Mouse (Mus musculus) forebrain, embryonic 14.5 days (tissue): ENCODE measurements around the gene Trim67. TPM values are rescaled to one million over a fixed set of nuclear protein-coding genes. Genes with fewer than 3 reads are reported as not detected.

Experiments
- ATAC-seq: fragments of 200-750 bp; cut with Nextera tagmentation; 2 replicates; pipeline ENCODE4 v1.8.0; 2017; ENCODE audit warnings: mild to moderate bottlenecking, moderate library complexity
- DNase-seq: peaks from one replicate; pipeline ENCODE4 v3.0.0-alpha.2; 2015; ENCODE audit warnings: low spot score
- H3K27ac ChIP-seq: fragments of 300-500 bp; sonication (generic); 2 replicates; pipeline ENCODE4 v1.5.1; 2014; ENCODE audit warnings: low read depth, mild to moderate bottlenecking, control low read depth, low read length, moderate library complexity
- H3K27me3 ChIP-seq: fragments of 300-500 bp; sonication (generic); replicated peaks from 2 replicates; pipeline ENCODE4 v1.6.1; 2014; ENCODE audit warnings: low read length, control low read depth, mixed read lengths; ENCODE audit not compliant: control insufficient read depth, insufficient read depth
- H3K36me3 ChIP-seq: fragments of 300-500 bp; sonication (generic); 2 replicates; pipeline ENCODE4 v1.6.1; 2014; ENCODE audit warnings: low read length, control low read depth; ENCODE audit not compliant: control insufficient read depth, insufficient read depth
- H3K4me1 ChIP-seq: fragments of 300-500 bp; sonication (generic); 2 replicates; pipeline ENCODE4 v1.6.1; 2014; ENCODE audit warnings: antibody characterized with exemption, low read length, control low read depth; ENCODE audit not compliant: control insufficient read depth, insufficient read depth
- H3K4me2 ChIP-seq: fragments of 300-500 bp; sonication (generic); 2 replicates; pipeline ENCODE4 v1.6.1; 2014; ENCODE audit warnings: mild to moderate bottlenecking, control low read depth, low read length
- H3K4me3 ChIP-seq: fragments of 300-500 bp; sonication (generic); 2 replicates; pipeline ENCODE4 v1.5.1; 2014; ENCODE audit warnings: low read depth, low read length, control low read depth
- H3K9ac ChIP-seq: fragments of 300-500 bp; sonication (generic); 2 replicates; pipeline ENCODE4 v1.6.1; 2014; ENCODE audit warnings: mild to moderate bottlenecking, low read length, control low read depth, moderate library complexity
- H3K9me3 ChIP-seq: fragments of 300-500 bp; sonication (generic); replicated peaks from 2 replicates; pipeline ENCODE4 v1.6.1; 2016; ENCODE audit warnings: low read length, control low read depth, mixed read lengths; ENCODE audit not compliant: control insufficient read depth
- WGBS: fragments of 180-500 bp; shearing (Covaris S2); extraction: QIAGEN DNeasy Blood & Tissue Kit; methylation state at CpG from one replicate; pipeline ENCODE4 v1.1.7; 2014; 5-methylcytosine and 5-hydroxymethylcytosine counted together
- polyA plus RNA-seq: library from polyadenylated mRNA; unstranded; fragments of >200 nt; fragmentation: Nextera tagmentation; extraction: Ambion mirVana; gene quantifications from 2 replicates; pipeline ENCODE4 v1.2.1, GENCODE M21; 2014

The Trim67 gene
- polyA plus RNA-seq, 1 experiment from 2014 or later = 16.5 TPM

GRCm38 (mm10) chr8:124817361-124817760 lies 24.5 kb downstream of the Trim67 start:
- Histone ChIP-seq H3K9ac (no peak overlapping the region), H3K4me3 (no peak overlapping the region), H3K36me3 (peaks cover 14% of the 10 kb centered on the region), H3K9me3 (0 out of 2 replicates have a peak, but pooled peaks cover 4% of the 10 kb centered on the region), H3K27me3 (no peaks in the 10 kb centered on the region; the same call in 1 of the 2 replicates), H3K4me2 (no peak overlapping the region), H3K27ac (no peak overlapping the region), H3K4me1 (no peaks in the 10 kb centered on the region)
- 82% methylated on average over 3 of the region's 3 CpGs for WGBS
- ATAC-seq (no peak), DNase-seq (no peak)

DNA sequence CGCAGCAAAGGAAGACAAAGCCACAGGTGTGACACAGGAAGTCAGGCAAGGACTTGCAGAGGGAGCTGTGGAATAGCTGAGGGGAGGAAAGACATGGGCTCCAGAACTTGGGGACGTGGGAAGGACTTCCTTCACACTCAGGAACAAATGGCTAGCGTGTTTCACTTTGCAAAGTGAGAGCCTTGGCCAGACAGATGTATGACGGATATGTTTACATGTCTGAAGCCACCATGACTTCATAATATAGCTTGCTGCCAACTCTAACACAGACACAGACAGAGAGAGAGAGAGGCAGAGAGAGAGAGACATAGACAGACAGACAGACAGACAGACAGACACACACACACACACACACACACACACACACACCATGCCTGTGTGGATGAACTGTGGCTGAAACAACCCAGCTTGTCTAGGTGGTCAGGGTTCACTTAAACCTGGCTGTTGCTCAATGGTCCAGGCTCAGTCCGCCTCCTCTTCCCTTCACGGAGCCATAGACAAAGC lies 26.8 kb downstream of the Trim67 start:
- peaks cover 19% of the 10 kb centered on the region for H3K36me3 ChIP-seq

GRCm38 (mm10) chr8:124820125-124820524 lies 27.2 kb downstream of the Trim67 start:
- Histone ChIP-seq H3K4me2 (no peak overlapping the region), H3K9ac (no peak overlapping the region), H3K9me3 (0 out of 2 replicates have a peak, but pooled peaks cover 4% of the 10 kb centered on the region), H3K27me3 (no peaks in the 10 kb centered on the region; the same call in 1 of the 2 replicates), H3K4me1 (no peaks in the 10 kb centered on the region), H3K36me3 (peaks cover 21% of the 10 kb centered on the region), H3K4me3 (no peak overlapping the region), H3K27ac (no peak overlapping the region)
- ATAC-seq (no peak), DNase-seq (no peak)
- 79% methylated on average over 11 of the region's 11 CpGs for WGBS

More for the DNA sequence above, 26.8 kb downstream of the Trim67 start:
- H3K9ac ChIP-seq = no peak overlapping the region
- no peaks in the 10 kb centered on the region for H3K4me1 ChIP-seq
- 75% methylated on average over 6 of the region's 6 CpGs for WGBS
- H3K4me3 ChIP-seq = no peak overlapping the region
- ATAC-seq (no peak), DNase-seq (no peak)
- no peaks in the 10 kb centered on the region; the same call in 1 of the 2 replicates for H3K27me3 ChIP-seq
- H3K27ac ChIP-seq = no peak overlapping the region
- no peak overlapping the region for H3K4me2 ChIP-seq
- 0 out of 2 replicates have a peak, but pooled peaks cover 4% of the 10 kb centered on the region for H3K9me3 ChIP-seq

GRCm38 (mm10) chr8:124823497-124823896 lies 30.6 kb downstream of the Trim67 start:
- ATAC-seq (no peak), DNase-seq (no peak)
- Histone ChIP-seq H3K9ac (no peak overlapping the region), H3K36me3 (peaks cover 25% of the 10 kb centered on the region), H3K9me3 (no peaks in the 10 kb centered on the region), H3K4me3 (no peak overlapping the region), H3K4me1 (no peaks in the 10 kb centered on the region), H3K27me3 (no peaks in the 10 kb centered on the region; the same call in 1 of the 2 replicates), H3K4me2 (no peak overlapping the region), H3K27ac (no peak overlapping the region)
- WGBS = 79% methylated on average over 6 of the region's 6 CpGs

DNA sequence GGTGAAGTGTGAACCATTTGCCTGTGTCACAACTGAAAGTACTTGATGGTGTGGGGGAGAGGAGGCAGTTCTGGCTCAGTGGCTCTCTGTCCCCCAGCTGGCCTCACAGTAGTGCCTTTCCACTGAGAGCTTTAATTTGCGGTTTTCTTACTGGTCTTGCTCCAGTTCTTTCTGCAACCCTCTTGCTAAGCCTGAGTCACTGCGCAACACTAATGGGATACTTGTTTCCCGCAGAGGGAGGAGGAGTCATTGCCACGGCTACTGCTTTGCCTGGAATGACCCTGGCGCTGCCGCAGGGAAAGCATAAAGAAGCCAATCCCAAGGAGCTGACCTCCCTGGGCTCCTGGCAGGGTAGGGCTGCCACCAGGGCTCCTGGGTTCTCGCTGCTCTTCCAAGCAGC lies 33.8 kb downstream of the Trim67 start:
- H3K9me3 ChIP-seq = no peaks in the 10 kb centered on the region
- no peak overlapping the region for H3K4me2 ChIP-seq
- H3K9ac ChIP-seq = no peak overlapping the region
- no peaks in the 10 kb centered on the region for H3K4me1 ChIP-seq
- no peaks in the 10 kb centered on the region for H3K27me3 ChIP-seq
- 21% methylated on average over 7 of the region's 7 CpGs for WGBS
- no peak for ATAC-seq
- no peak overlapping the region for H3K27ac ChIP-seq
- no peak for DNase-seq
- peaks cover 23% of the 10 kb centered on the region; the same call in 1 of the 2 replicates for H3K36me3 ChIP-seq
- H3K4me3 ChIP-seq = no peak overlapping the region

- Histone ChIP-seq H3K36me3 (peaks cover 23% of the 10 kb centered on the region; the same call in 1 of the 2 replicates), H3K4me3 (no peak overlapping the region), H3K9me3 (no peaks in the 10 kb centered on the region), H3K4me1 (no peaks in the 10 kb centered on the region), H3K27me3 (no peaks in the 10 kb centered on the region), H3K9ac (no peak overlapping the region), H3K27ac (no peak overlapping the region), H3K4me2 (no peak overlapping the region)
- ATAC-seq = peak; percentile 15; the same call in 1 of the 2 replicates
- WGBS = 6% methylated on average over 5 of the region's 5 CpGs
- DNase-seq = peak; percentile 59
These were observed 34.5 kb downstream of the Trim67 start for GRCm38 (mm10) chr8:124827387-124827786.

DNA sequence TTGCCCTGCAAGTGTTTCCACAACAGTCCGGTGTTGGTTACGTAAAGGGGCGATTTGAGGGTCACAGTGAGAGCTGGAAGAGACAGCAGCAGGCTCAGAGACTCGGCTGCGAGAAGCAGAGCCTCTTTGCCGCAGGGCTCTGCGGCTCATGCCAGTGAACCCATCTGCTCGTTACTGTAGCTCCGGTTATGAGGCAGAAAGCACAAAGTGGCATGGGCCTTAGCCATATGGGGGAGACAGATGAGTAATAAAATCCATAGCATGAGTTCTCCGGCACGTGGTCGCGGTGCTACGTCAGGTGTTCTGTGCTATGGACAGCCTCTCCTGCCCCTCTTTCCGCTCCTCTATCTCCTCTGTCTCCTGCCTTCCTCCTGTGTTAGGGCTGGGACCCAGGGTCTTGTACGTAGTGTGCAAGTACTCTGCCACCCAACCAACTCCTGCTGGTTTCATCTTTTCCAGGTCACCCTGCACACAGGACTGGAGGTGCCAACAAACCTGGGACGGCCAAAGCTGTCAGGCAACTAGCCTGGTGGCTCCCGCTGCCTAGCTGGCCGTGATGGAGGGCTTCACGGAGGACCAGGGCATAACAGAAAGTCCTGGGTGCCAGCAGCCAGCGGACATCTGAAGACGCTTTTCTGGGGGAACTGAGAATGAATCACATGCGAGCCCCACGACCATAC lies 35.8 kb downstream of the Trim67 start:
- no peak overlapping the region for H3K4me3 ChIP-seq
- DNase-seq (peak; percentile 48), ATAC-seq (no peak; the same call in 1 of the 2 replicates)
- 73% methylated on average over 24 of the region's 24 CpGs for WGBS
- no peak overlapping the region for H3K9ac ChIP-seq
- H3K27ac ChIP-seq = no peak overlapping the region; the same call in 1 of the 2 replicates
- H3K36me3 ChIP-seq = peaks cover 23% of the 10 kb centered on the region; the same call in 1 of the 2 replicates
- H3K4me2 ChIP-seq = no peak overlapping the region
- H3K4me1 ChIP-seq = no peaks in the 10 kb centered on the region
- no peaks in the 10 kb centered on the region for H3K27me3 ChIP-seq
- no peaks in the 10 kb centered on the region for H3K9me3 ChIP-seq

- ATAC-seq = no peak
- H3K9ac ChIP-seq = no peak overlapping the region
- H3K4me1 ChIP-seq = no peaks in the 10 kb centered on the region
- H3K9me3 ChIP-seq = no peaks in the 10 kb centered on the region
- no peak for DNase-seq
- no peaks in the 10 kb centered on the region for H3K27me3 ChIP-seq
- H3K27ac ChIP-seq = no peak overlapping the region
- H3K4me3 ChIP-seq = no peak overlapping the region
- H3K36me3 ChIP-seq = peaks cover 16% of the 10 kb centered on the region; the same call in 1 of the 2 replicates
- no peak overlapping the region for H3K4me2 ChIP-seq
- WGBS = 79% methylated on average over 13 of the region's 13 CpGs
These were observed 37.2 kb downstream of the Trim67 start for GRCm38 (mm10) chr8:124830050-124830449.

GRCm38 (mm10) chr8:124831531-124831930 lies 38.6 kb downstream of the Trim67 start:
- Histone ChIP-seq H3K9ac (no peak overlapping the region), H3K36me3 (peaks cover 10% of the 10 kb centered on the region; the same call in 1 of the 2 replicates), H3K4me3 (no peak overlapping the region), H3K9me3 (no peaks in the 10 kb centered on the region), H3K4me2 (no peak overlapping the region), H3K27me3 (no peaks in the 10 kb centered on the region), H3K4me1 (no peaks in the 10 kb centered on the region), H3K27ac (no peak overlapping the region)
- ATAC-seq = no peak
- DNase-seq = no peak
- WGBS = 78% methylated on average over 6 of the region's 6 CpGs
